ENCODE assay signal across 8 mouse cellular contexts in the genomic region with DNA sequence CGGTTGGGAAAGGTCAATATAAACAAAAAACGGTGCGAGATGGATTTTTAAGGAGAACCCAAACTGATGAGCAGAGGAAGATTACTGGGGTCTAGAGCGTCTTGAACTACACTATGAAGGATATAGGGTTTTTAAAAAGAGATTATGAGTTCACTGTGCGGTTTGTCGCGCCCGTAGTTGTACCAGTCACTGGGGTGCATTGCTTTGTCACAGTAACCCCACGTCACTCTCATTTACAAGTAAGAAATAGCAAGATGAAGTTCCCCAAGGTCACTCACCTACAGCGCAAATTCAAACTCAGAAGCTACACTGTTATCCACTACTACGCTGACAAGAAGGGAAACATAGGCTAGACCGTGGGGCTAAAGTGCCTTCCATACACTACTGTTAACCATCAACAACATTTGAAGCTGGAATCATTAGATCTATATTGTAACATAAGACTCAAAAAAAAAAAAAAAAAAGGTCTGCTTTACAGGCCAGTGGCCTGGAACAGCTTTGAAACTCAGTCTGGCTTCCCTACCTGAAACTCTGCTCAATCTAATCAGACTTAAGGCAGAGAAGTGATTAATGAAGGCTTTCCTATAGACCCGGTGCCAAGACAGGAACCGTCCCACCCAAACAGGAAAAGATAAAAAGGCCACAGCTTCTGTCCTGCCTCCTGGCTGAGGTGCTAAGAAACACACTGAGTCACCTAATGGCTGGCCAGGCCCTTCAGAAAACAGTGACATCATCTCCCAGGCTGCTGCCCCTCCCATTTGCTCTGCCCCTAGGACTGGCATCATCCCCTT. TPM values are rescaled to one million over a fixed set of nuclear protein-coding genes. Genes with fewer than 3 reads are reported as not detected.
DNase-seq lines count a peak whose midpoint lies in the region; ATAC-seq and TF ChIP-seq lines count a peak whose summit lies in the region.

No protein-coding gene starts in this region.

- peak overlapping the region; percentile 13; the same call in 1 of the 2 replicates for H3K27ac ChIP-seq in cerebellum, adult 2 months (ENCODE audit: insufficient read depth, low read length)
- peak overlapping the region; percentile 96 for H3K27ac ChIP-seq in heart, adult 2 months
- peak overlapping the region; percentile 96 for H3K27ac ChIP-seq in lung, embryonic 15.5 days
- peak overlapping the region; percentile 79 for H3K27ac ChIP-seq in small intestine, adult 2 months (ENCODE audit: insufficient read depth, low read depth, low read length)

- intact Hi-C loops in heart, adult 2 months (cut with DNase I): loop anchor here (1.0 to 2.0 kb wide), 2 partner anchors 10 to 17 kb away; a partner anchor contains a TSS

- no peak for TF ChIP-seq CTCF in cerebellum, adult 2 months (IDR thresholded peaks at IDR 0.05; ENCODE audit: borderline replicate concordance, insufficient read depth, low read depth, low read length)
- TF ChIP-seq CTCF in heart, adult 2 months (IDR thresholded peaks at IDR 0.05): peak; percentile 45
- TF ChIP-seq CTCF in small intestine, adult 2 months (IDR thresholded peaks at IDR 0.05; ENCODE audit: extremely low read depth, insufficient read length, insufficient replicate concordance, low read depth, low read length): no peak

- H3K9ac ChIP-seq in heart, adult 2 months (ENCODE audit: low read depth, low read length): peak overlapping the region; percentile 60
- H3K9ac ChIP-seq in lung, embryonic 15.5 days: peak overlapping the region; percentile 45

- H3K9me3 ChIP-seq in lung, embryonic 15.5 days: no peaks in the 10 kb centered on the region

- H3K4me1 ChIP-seq in cerebellum, adult 2 months (ENCODE audit: control insufficient read depth, insufficient read depth, low read length): peaks cover 7% of the 10 kb centered on the region; the same call in 1 of the 2 replicates
- peaks cover 17% of the 10 kb centered on the region for H3K4me1 ChIP-seq in heart, adult 2 months (ENCODE audit: control insufficient read depth, insufficient read depth, low read length)
- peaks cover 23% of the 10 kb centered on the region for H3K4me1 ChIP-seq in lung, embryonic 15.5 days
- H3K4me1 ChIP-seq in small intestine, adult 2 months (ENCODE audit: control insufficient read depth, insufficient read depth, insufficient read length, low read length): peaks cover 15% of the 10 kb centered on the region; the same call in 1 of the 2 replicates

- WGBS in cerebellum, adult 2 months: 39% methylated on average over 14 of the region's 14 CpGs
- 17% methylated on average over 14 of the region's 14 CpGs for WGBS in heart, adult 2 months
- 30% methylated on average over 14 of the region's 14 CpGs for WGBS in lung, embryonic 15.5 days
- 15% methylated on average over 14 of the region's 14 CpGs for WGBS in small intestine, adult 2 months

- peak overlapping the region; percentile 57 for H3K4me2 ChIP-seq in lung, embryonic 15.5 days

- no peaks in the 10 kb centered on the region for H3K27me3 ChIP-seq in cerebellum, adult 2 months (ENCODE audit: control insufficient read depth, insufficient read depth, low read length)
- no peaks in the 10 kb centered on the region for H3K27me3 ChIP-seq in heart, adult 2 months (ENCODE audit: control insufficient read depth, insufficient read depth, low read length)
- H3K27me3 ChIP-seq in lung, embryonic 15.5 days: no peaks in the 10 kb centered on the region
- H3K27me3 ChIP-seq in small intestine, adult 2 months (ENCODE audit: control insufficient read depth, insufficient read depth, low read length): no peaks in the 10 kb centered on the region

- peak; percentile 20 for DNase-seq in ovary, postnatal 36 days (ENCODE audit: low spot score)
- DNase-seq in ovary, postnatal 10 days (ENCODE audit: low spot score): no peak
- DNase-seq in cerebellum, adult 2 months: peak; percentile 29 to 33
- DNase-seq in heart, adult 2 months: peak; percentile 66 to 81
- DNase-seq in kidney, adult 18-20 months: peak; percentile 69
- DNase-seq in right cerebral cortex, postnatal 4 days: no peak

- H3K4me3 ChIP-seq in cerebellum, adult 2 months (replicated peaks; ENCODE audit: insufficient read depth, low read depth, low read length): peak overlapping the region; percentile 56
- peak overlapping the region; percentile 41 for H3K4me3 ChIP-seq in heart, adult 2 months
- H3K4me3 ChIP-seq in lung, embryonic 15.5 days: peak overlapping the region; percentile 71
- H3K4me3 ChIP-seq in small intestine, adult 2 months (ENCODE audit: low read depth, low read length): no peak overlapping the region

- no peak for ATAC-seq in lung, embryonic 15.5 days (ENCODE audit: borderline replicate concordance, extremely low read depth, low FRiP score, low TSS enrichment)

- H3K36me3 ChIP-seq in heart, adult 2 months (ENCODE audit: control insufficient read depth, insufficient read depth, low read length): peaks cover 22% of the 10 kb centered on the region
- H3K36me3 ChIP-seq in lung, embryonic 15.5 days: no peaks in the 10 kb centered on the region
- no peaks in the 10 kb centered on the region for H3K36me3 ChIP-seq in small intestine, adult 2 months (ENCODE audit: control insufficient read depth, insufficient read depth, low read length)

- H3K79me2 ChIP-seq in heart, adult 2 months (replicated peaks; ENCODE audit: control insufficient read depth, insufficient read depth, low read length): peaks cover 1% of the 10 kb centered on the region; the same call in 1 of the 2 replicates

- peak; percentile 95 for TF ChIP-seq EP300 in heart, adult 2 months (IDR thresholded peaks at IDR 0.05; ENCODE audit: insufficient read depth, low read depth, low read length)

- TF ChIP-seq POLR2A in cerebellum, adult 2 months (IDR thresholded peaks at IDR 0.05; ENCODE audit: borderline replicate concordance, insufficient read depth, low read length): no peak
- peak; percentile 73 for TF ChIP-seq POLR2A in heart, adult 2 months (IDR thresholded peaks at IDR 0.05; ENCODE audit: insufficient read depth, low read depth, low read length)
- no peak for TF ChIP-seq POLR2A in small intestine, adult 2 months (IDR thresholded peaks at IDR 0.05; ENCODE audit: low read depth, low read length)

RNA-seq across cellular contexts. Expression of a gene that starts 17.9 kb away (rescaled TPM):
- polyA plus RNA-seq in cerebellum, adult 2 months (2012; rRNA removed): 91.1 and 103 TPM in 2 replicates
- total RNA-seq in heart, adult 2 months (2021): 10 to 100 TPM; 60.4 to 63.7 TPM
- polyA plus RNA-seq in heart, adult 2 months (2012; rRNA removed): 45.5 and 64.1 TPM in 2 replicates
- 72.8 and 77.1 TPM in 2 replicates for polyA plus RNA-seq in lung, embryonic 15.5 days (2015; fragmentation: Nextera tagmentation; extraction: Ambion mirVana)
- 33.8 and 36.8 TPM in 2 replicates for polyA plus RNA-seq in small intestine, adult 2 months (2012; rRNA removed)

RNA-seq across cellular contexts. Expression of a gene that starts 34.5 kb away (rescaled TPM):
- polyA plus RNA-seq in cerebellum, adult 2 months (2012; rRNA removed): 0.05 TPM in 1 of 2 replicates, not detected in the other
- under 1 TPM; 0.07 to 0.13 TPM for total RNA-seq in heart, adult 2 months (2021)
- 0.12 TPM in 2 replicates for polyA plus RNA-seq in heart, adult 2 months (2012; rRNA removed)
- 0.16 TPM in 2 replicates for polyA plus RNA-seq in lung, embryonic 15.5 days (2015; fragmentation: Nextera tagmentation; extraction: Ambion mirVana)
- polyA plus RNA-seq in small intestine, adult 2 months (2012; rRNA removed): not detected in 2 replicates

RNA-seq across cellular contexts. Expression of a gene that starts 47.6 kb away (rescaled TPM):
- 1,554 and 1,707 TPM in 2 replicates for polyA plus RNA-seq in cerebellum, adult 2 months (2012; rRNA removed)
- 100 to 1,000 TPM; 648 to 707 TPM for total RNA-seq in heart, adult 2 months (2021)
- 494 and 639 TPM in 2 replicates for polyA plus RNA-seq in heart, adult 2 months (2012; rRNA removed)
- polyA plus RNA-seq in lung, embryonic 15.5 days (2015; fragmentation: Nextera tagmentation; extraction: Ambion mirVana): 880 and 922 TPM in 2 replicates
- polyA plus RNA-seq in small intestine, adult 2 months (2012; rRNA removed): 513 and 614 TPM in 2 replicates

Comparison
In these comparisons a context has a peak if more than half of its experiments do, and no peak if none do; other contexts are left out.
1. DNase-seq: peak in ovary, postnatal 36 days (single experiment), cerebellum, adult 2 months (2 of 2), heart, adult 2 months (2 of 2) and kidney, adult 18-20 months (single experiment); none in ovary, postnatal 10 days (single experiment) and right cerebral cortex, postnatal 4 days (single experiment).
2. H3K27ac ChIP-seq: peak in every context shown above with its lines; median percentile 96 in heart, adult 2 months; 96 in lung, embryonic 15.5 days; 79 in small intestine, adult 2 months; 13 in cerebellum, adult 2 months.